Comparison of ENCODE assay signal across 13 mouse cellular contexts in the genomic region with DNA sequence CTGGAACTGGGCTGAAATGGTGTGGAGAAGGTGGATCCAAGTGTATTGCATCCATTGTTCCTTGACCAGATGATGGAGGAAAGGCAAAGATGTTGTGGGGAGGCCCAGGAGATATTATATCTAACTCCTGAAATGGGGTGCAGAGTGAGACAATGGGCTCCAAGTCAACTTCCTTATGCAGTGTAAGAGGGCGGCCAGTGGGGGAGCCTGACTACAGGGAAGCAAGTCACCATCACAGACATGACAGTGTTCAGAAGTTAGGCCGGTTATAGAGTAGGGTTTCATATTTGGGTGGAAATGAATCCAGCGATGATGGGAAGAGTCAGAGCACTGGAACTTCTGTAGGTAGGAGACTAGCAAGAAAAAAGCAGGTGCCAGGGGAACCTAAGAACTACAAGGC.
DNase-seq lines count a peak whose midpoint lies in the region; ATAC-seq and TF ChIP-seq lines count a peak whose summit lies in the region.
"Had no signal": no experiment of that assay in that cellular context is flagged by ENCODE, and none has a peak within 500 bp of the region (broad histone marks: within the 10 kb centered on the region; RNA-seq: fewer than 3 reads in every experiment).

No protein-coding gene starts in this region.

- H3K9ac ChIP-seq in heart, adult 2 months (ENCODE audit: low read depth, low read length), result no peak overlapping the region

- peak; percentile 42 to 59; a peak in 2 of 4 replicates for ATAC-seq in hematopoietic stem cell, adult 5-6 weeks (replicated peaks in 1 of 2; ENCODE audit: insufficient read depth in 1 of 2, low FRiP score in 2 of 2, low TSS enrichment in 1 of 2, low read depth in 1 of 2, poor library complexity in 2 of 2, severe bottlenecking in 2 of 2)
- ATAC-seq: forebrain, embryonic 16.5 days had no signal

- H3K4me1 ChIP-seq in heart, adult 2 months (ENCODE audit: control insufficient read depth, insufficient read depth, low read length), result no peaks in the 10 kb centered on the region
- no peaks in the 10 kb centered on the region for H3K4me1 ChIP-seq in thymus, adult 2 months (replicated peaks; ENCODE audit: control insufficient read depth, insufficient read depth, low read length)
- H3K4me1 ChIP-seq: megakaryocyte, embryonic 14.5 days had no signal

- no peaks in the 10 kb centered on the region for H3K36me3 ChIP-seq in heart, adult 2 months (ENCODE audit: control insufficient read depth, insufficient read depth, low read length)
- no peaks in the 10 kb centered on the region for H3K36me3 ChIP-seq in thymus, adult 2 months (ENCODE audit: control insufficient read depth, insufficient read depth, low read length)
- H3K36me3 ChIP-seq: embryonic facial prominence, embryonic 10.5 days had no signal

- 86% methylated on average over 3 of the region's 3 CpGs for WGBS in heart, adult 2 months
- WGBS in thymus, adult 2 months, result 80% methylated on average over 3 of the region's 3 CpGs

- H3K27me3 ChIP-seq in heart, adult 2 months (ENCODE audit: control insufficient read depth, insufficient read depth, low read length), result no peaks in the 10 kb centered on the region
- no peaks in the 10 kb centered on the region; the same call in 1 of the 2 replicates for H3K27me3 ChIP-seq in thymus, adult 2 months (ENCODE audit: control insufficient read depth, insufficient read depth, low read length)
- H3K27me3 ChIP-seq: megakaryocyte, embryonic 14.5 days had no signal

- no peak overlapping the region for H3K4me3 ChIP-seq in heart, adult 2 months
- H3K4me3 ChIP-seq in left cerebral cortex, adult 2 months, result no peak overlapping the region
- H3K4me3 ChIP-seq in thymus, adult 2 months (ENCODE audit: control insufficient read depth, insufficient read depth, low read length), result no peak overlapping the region
- H3K4me3 ChIP-seq: embryonic facial prominence, embryonic 10.5 days; megakaryocyte, embryonic 14.5 days had no signal

- no peak for TF ChIP-seq EP300 in heart, adult 2 months (IDR thresholded peaks at IDR 0.05; ENCODE audit: insufficient read depth, low read depth, low read length)

- no peak for DNase-seq in heart, adult 2 months
- no peak for DNase-seq in heart, postnatal 10 days
- no peak for DNase-seq in left cerebral cortex, adult 2 months (ENCODE audit: extremely low spot score in 1 of 2, low spot score in 2 of 2)
- no peak for DNase-seq in left cerebral cortex, postnatal 10 days (ENCODE audit: extremely low spot score in 1 of 2, low spot score in 2 of 2)
- DNase-seq in 416B (ENCODE audit: low read depth), result peak; percentile 34
- no peak for DNase-seq in thymus, adult 2 months
- DNase-seq in urinary bladder, adult 2 months (ENCODE audit: low spot score), result no peak
- DNase-seq: adrenal gland, postnatal 10 days; thymus, postnatal 14 days had no signal

- intact Hi-C loops in heart, adult 2 months (cut with DNase I), result loop anchor here (5.0 kb wide), 4 partner anchors 232 to 757 kb away; a partner anchor contains a TSS
- intact Hi-C loops in heart, postnatal 10 days (cut with DNase I), result loop anchor here (5.0 kb wide), 3 partner anchors 232 to 557 kb away; a partner anchor contains a TSS
- intact Hi-C loops in left cerebral cortex, adult 2 months (cut with DNase I), result loop anchor here (5.0 to 10.0 kb wide), 4 partner anchors 345 to 707 kb away; no protein-coding TSS in a partner anchor
- intact Hi-C loops in left cerebral cortex, postnatal 10 days (cut with DNase I), result loop anchor here (5.0 to 10.0 kb wide), 2 partner anchors 235 to 707 kb away; a partner anchor contains a TSS

- no peak overlapping the region for H3K27ac ChIP-seq in heart, adult 2 months
- no peak overlapping the region for H3K27ac ChIP-seq in left cerebral cortex, adult 2 months
- H3K27ac ChIP-seq in thymus, adult 2 months (ENCODE audit: control insufficient read depth, insufficient read depth, low read length), result no peak overlapping the region
- H3K27ac ChIP-seq: embryonic facial prominence, embryonic 10.5 days had no signal

- peak; percentile 25; the same call in 1 of the 2 replicates for TF ChIP-seq CTCF in heart, adult 2 months (IDR thresholded peaks at IDR 0.05)
- peak; percentile 11 for TF ChIP-seq CTCF in left cerebral cortex, adult 2 months (IDR thresholded peaks at IDR 0.05)
- no peak for TF ChIP-seq CTCF in thymus, adult 2 months (IDR thresholded peaks at IDR 0.05; ENCODE audit: borderline replicate concordance, control insufficient read depth, extremely low read depth, insufficient read depth, low read length, poor library complexity)

- no peak for TF ChIP-seq POLR2A in heart, adult 2 months (IDR thresholded peaks at IDR 0.05; ENCODE audit: insufficient read depth, low read depth, low read length)
- TF ChIP-seq POLR2A in thymus, adult 2 months (IDR thresholded peaks at IDR 0.05; ENCODE audit: control insufficient read depth, extremely low read depth, insufficient read depth, low read length, poor library complexity), result no peak

- H3K79me2 ChIP-seq in heart, adult 2 months (replicated peaks; ENCODE audit: control insufficient read depth, insufficient read depth, low read length), result no peaks in the 10 kb centered on the region
